Mouse (Mus musculus): ENCODE results near the gene Ssr2. TPM values are rescaled to one million over a fixed set of nuclear protein-coding genes. Genes with fewer than 3 reads are reported as not detected.
"Not testable (repeated sequence)": the region's sequence is repeated elsewhere in the genome, so short reads cannot be mapped to it uniquely, and the experiment has no call there.

The Ssr2 gene
- polyA plus RNA-seq, 1 experiment, result 6.5 TPM

DNA sequence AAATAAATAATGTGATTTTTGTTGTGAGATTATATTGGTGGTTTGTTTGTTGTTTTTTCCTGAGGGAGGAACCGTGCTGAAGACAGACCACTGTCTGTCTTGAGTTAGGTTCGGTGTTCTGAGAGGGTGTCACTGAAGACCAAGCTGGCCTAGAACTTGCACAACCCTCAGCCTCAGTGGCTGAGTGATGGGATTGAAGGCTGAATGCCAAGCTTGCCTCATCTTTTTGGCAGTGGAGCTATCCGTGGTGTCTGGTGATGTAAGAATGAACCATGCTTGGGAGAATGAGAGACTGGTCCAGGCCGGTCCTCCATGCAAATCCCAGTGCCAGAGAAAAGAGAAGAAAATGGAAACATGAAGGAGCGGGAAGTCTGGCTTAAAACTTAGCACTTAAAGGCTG, 6.0 kb upstream of the Ssr2 start:
- Histone ChIP-seq H3K4me3 (replicated peaks) (no peak overlapping the region), H3K27me3 (ENCODE audit: control insufficient read depth) (no peaks in the 10 kb centered on the region), H3K36me3 (ENCODE audit: control insufficient read depth) (peaks cover 55% of the 10 kb centered on the region), H3K4me1 (ENCODE audit: control insufficient read depth) (peaks cover 2% of the 10 kb centered on the region), H3K9me3 (ENCODE audit: control insufficient read depth, low read length) (no peaks in the 10 kb centered on the region)
- no peak for TF ChIP-seq GATA1 (IDR thresholded peaks at IDR 0.05; ENCODE audit: low read length)
- no peak for TF ChIP-seq TAL1 (IDR thresholded peaks at IDR 0.05; ENCODE audit: low read length)

DNA sequence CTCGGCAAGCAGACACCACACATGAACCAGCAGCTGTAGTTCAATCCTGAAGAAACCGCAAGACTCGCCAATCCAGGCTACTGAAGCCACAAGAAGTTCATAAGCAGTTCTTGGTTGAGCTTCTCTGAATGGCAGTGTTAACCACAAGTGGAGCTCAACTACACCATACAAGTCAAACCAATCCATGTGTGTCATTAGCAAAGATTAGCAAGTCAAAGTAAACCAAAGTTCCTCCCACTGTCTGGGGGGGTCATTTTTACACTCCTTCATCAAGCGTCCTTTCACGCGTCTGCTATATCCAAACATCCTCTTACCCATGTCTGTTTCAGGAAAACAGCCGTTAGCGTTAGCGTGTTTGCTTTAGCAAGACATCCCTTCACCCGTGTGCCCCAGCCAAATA, 5.3 kb upstream of the Ssr2 start:
- peaks cover 2% of the 10 kb centered on the region for H3K4me1 ChIP-seq (ENCODE audit: control insufficient read depth)
- no peaks in the 10 kb centered on the region for H3K9me3 ChIP-seq (ENCODE audit: control insufficient read depth, low read length)
- H3K27me3 ChIP-seq (ENCODE audit: control insufficient read depth), result no peaks in the 10 kb centered on the region
- TF ChIP-seq TAL1 (IDR thresholded peaks at IDR 0.05; ENCODE audit: low read length) (no peak), GATA1 (IDR thresholded peaks at IDR 0.05; ENCODE audit: low read length) (no peak)
- H3K36me3 ChIP-seq (ENCODE audit: control insufficient read depth), result peaks cover 49% of the 10 kb centered on the region
- no peak overlapping the region for H3K4me3 ChIP-seq (replicated peaks)

DNA sequence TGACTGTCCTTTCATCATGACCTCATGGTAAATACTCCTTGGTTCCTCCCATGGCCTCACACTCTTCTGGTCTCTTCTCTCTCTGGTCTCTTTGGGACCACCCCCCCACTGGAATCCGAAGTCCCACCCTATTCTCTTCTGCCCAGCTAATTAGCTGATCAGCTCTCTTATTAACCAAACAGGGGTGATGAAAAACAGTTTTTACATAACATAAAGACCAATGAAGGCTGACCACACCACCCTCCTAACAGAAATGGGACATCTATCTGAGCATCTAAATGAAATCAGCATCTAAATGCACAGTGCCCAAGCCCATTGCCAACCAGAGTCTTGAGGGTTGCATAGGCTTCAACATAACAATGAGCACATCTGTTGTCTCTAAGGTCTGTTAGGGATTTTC, 3.8 kb upstream of the Ssr2 start:
- H3K36me3 ChIP-seq (ENCODE audit: control insufficient read depth), result peaks cover 34% of the 10 kb centered on the region
- peaks cover 2% of the 10 kb centered on the region for H3K4me1 ChIP-seq (ENCODE audit: control insufficient read depth)
- no peak overlapping the region for H3K4me3 ChIP-seq (replicated peaks)
- H3K9me3 ChIP-seq (ENCODE audit: control insufficient read depth, low read length), result no peaks in the 10 kb centered on the region
- TF ChIP-seq GATA1 (IDR thresholded peaks at IDR 0.05; ENCODE audit: low read length) (no peak), TAL1 (IDR thresholded peaks at IDR 0.05; ENCODE audit: low read length) (no peak)
- H3K27me3 ChIP-seq (ENCODE audit: control insufficient read depth), result no peaks in the 10 kb centered on the region

DNA sequence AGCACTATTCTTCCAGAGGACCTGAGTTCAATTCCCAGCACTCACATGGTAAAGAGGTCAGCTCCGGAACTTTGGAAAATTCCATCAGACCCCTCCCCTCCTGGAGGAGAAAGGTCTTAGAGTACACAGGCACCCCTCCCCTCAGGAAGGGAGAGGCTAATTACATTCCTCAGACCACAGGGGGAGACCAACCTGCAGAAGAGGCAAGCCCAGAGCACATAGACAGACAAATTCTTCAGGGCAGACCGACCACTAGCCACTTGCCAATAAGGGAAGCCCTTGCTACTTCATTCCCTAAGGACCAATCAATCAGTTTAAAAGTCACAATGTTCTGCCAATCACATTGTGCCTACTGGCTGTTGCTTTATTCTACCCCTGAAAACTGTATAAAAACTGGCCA, 2.8 kb upstream of the Ssr2 start:
- Histone ChIP-seq H3K9me3 (ENCODE audit: control insufficient read depth, low read length) (no peaks in the 10 kb centered on the region), H3K4me1 (ENCODE audit: control insufficient read depth) (peaks cover 4% of the 10 kb centered on the region), H3K36me3 (ENCODE audit: control insufficient read depth) (peaks cover 27% of the 10 kb centered on the region), H3K4me3 (replicated peaks) (no peak overlapping the region), H3K27me3 (ENCODE audit: control insufficient read depth) (no peaks in the 10 kb centered on the region)
- no peak for TF ChIP-seq TAL1 (IDR thresholded peaks at IDR 0.05; ENCODE audit: low read length)
- TF ChIP-seq GATA1 (IDR thresholded peaks at IDR 0.05; ENCODE audit: low read length), result no peak

DNA sequence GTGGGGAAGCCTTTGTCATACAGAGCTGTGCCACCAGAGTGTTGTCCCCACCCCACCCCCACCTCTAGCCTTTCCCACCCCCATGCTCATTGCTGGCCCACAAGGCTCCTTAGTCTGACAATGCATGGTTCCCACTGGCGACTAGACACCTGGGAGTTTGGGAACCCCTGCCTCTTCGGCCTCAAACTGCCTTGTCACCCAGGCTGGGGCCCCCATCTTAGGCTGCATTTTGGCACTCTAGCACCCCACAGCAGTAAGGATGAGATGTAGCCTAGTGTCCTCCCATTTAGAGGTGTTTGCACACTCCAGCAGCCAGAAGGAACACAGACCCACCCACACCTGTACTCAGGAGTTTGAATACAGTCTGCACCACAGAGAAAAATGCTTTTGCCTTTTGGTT, 1.9 kb upstream of the Ssr2 start:
- Histone ChIP-seq H3K36me3 (ENCODE audit: control insufficient read depth) (peaks cover 17% of the 10 kb centered on the region), H3K4me3 (replicated peaks) (no peak overlapping the region), H3K9me3 (ENCODE audit: control insufficient read depth, low read length) (no peaks in the 10 kb centered on the region), H3K27me3 (ENCODE audit: control insufficient read depth) (no peaks in the 10 kb centered on the region), H3K4me1 (ENCODE audit: control insufficient read depth) (peaks cover 7% of the 10 kb centered on the region)
- TF ChIP-seq TAL1 (IDR thresholded peaks at IDR 0.05; ENCODE audit: low read length) (no peak), GATA1 (IDR thresholded peaks at IDR 0.05; ENCODE audit: low read length) (no peak)

DNA sequence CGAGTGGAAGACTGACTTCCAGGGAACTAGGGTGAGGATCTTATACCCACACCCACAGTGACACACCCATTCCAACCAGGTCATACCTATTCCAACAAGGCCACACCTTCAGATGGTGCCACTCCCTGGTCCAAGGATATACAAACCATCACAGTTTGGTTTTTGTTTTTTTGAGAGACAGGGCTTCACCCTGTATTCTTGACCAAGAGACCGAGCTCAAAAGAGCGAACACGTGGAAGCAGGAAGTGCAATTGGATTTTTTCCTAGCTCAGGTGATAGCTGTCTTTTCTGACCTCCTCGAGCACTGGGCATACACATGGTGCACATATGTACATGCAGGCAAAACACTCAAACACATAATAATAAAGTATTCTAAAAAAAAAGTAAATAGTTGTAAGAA, 2.2 kb downstream of the Ssr2 start:
- H3K27me3 ChIP-seq (ENCODE audit: control insufficient read depth); H3K9me3 ChIP-seq (ENCODE audit: control insufficient read depth, low read length); H3K4me3 ChIP-seq (replicated peaks): not testable (repeated sequence)
- H3K36me3 ChIP-seq (ENCODE audit: control insufficient read depth), result peaks cover 21% of the 10 kb centered on the region
- H3K4me1 ChIP-seq (ENCODE audit: control insufficient read depth), result peaks cover 29% of the 10 kb centered on the region

DNA sequence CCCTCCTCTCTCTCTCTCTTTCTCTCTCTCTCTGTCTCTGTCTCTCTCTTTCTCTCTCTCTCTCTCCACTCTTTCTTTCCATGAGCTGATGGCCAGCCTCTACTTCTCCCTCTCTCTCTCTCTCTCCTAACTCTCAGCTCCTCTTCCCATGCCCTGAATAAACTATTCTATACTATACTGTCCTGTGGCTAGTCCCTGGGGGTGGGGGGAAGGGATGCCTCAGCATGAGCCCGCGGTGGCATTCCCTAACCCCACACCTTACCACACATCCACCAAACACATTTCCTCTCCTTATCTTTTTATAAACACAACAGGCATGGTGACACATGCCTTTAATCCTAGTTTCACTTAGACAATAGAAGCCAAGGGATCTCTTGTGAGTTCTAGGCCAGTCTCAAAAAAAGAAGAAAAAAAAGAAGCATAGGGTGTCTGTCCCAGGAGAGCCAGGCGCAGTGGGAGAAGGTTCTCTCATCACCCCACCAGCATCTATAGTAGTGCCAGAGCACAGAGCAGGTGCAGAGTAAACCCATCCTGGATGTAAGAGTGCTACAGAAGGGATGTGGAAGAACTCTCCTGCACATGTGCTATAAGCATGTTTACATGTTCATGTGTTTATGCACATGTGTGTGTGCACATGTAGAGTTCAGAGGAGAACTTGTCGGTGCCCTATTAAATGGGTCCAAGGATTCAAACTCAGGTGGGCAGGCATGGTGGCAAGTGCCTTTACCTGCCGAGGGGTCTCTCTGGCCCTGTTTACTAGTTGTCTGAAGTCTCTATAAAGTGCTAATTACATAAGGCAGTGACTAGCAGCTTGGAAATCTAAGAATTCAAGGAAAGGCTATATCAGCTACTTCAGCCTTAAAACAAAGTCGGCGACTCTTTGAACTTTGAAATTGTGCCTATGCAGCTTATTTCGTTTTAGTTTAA, 3.1 kb downstream of the Ssr2 start:
- Histone ChIP-seq H3K27me3 (ENCODE audit: control insufficient read depth) (no peaks in the 10 kb centered on the region), H3K9me3 (ENCODE audit: control insufficient read depth, low read length) (no peaks in the 10 kb centered on the region), H3K4me3 (replicated peaks) (peak overlapping the region; percentile 92), H3K36me3 (ENCODE audit: control insufficient read depth) (peaks cover 30% of the 10 kb centered on the region), H3K4me1 (ENCODE audit: control insufficient read depth) (peaks cover 29% of the 10 kb centered on the region)
- TF ChIP-seq TAL1 (IDR thresholded peaks at IDR 0.05; ENCODE audit: low read length), result no peak
- no peak for TF ChIP-seq GATA1 (IDR thresholded peaks at IDR 0.05; ENCODE audit: low read length)

DNA sequence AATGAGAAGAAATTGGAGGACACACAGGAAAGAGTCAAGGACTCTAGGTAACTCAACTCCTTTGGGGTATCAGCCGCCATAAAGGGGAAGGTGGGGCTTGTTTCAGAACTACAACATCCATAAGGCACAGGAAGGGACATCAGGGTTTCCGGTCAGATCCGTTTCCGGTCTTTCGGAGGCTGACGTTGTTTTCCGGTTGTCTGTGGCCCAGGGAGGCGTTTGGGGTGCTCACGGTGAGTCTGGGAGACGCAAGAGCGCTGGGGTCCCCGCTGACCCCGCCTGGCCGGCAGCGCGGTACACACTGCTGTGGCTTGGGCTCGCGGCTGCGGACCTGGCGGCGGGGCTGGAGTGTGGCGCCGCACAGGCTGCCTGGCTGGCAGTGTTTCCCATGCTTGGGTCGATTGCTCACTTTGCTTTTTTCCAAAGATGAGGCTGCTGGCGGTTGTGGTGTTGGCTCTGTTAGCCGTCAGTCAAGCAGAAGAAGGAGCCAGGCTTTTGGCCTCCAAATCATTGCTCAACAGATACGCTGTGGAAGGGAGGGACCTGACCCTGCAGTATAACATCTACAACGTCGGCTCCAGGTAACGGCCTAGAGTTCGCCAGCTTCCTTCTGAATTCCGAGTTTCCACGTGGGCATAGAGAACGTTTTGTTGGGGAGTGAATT, 3.9 kb downstream of the Ssr2 start:
- TF ChIP-seq TAL1 (IDR thresholded peaks at IDR 0.05; ENCODE audit: low read length) (no peak), GATA1 (IDR thresholded peaks at IDR 0.05; ENCODE audit: low read length) (no peak)
- peaks cover 29% of the 10 kb centered on the region for H3K4me1 ChIP-seq (ENCODE audit: control insufficient read depth)
- no peaks in the 10 kb centered on the region for H3K9me3 ChIP-seq (ENCODE audit: control insufficient read depth, low read length)
- peak overlapping the region; percentile 92 for H3K4me3 ChIP-seq (replicated peaks)
- peaks cover 38% of the 10 kb centered on the region for H3K36me3 ChIP-seq (ENCODE audit: control insufficient read depth)
- no peaks in the 10 kb centered on the region for H3K27me3 ChIP-seq (ENCODE audit: control insufficient read depth)

DNA sequence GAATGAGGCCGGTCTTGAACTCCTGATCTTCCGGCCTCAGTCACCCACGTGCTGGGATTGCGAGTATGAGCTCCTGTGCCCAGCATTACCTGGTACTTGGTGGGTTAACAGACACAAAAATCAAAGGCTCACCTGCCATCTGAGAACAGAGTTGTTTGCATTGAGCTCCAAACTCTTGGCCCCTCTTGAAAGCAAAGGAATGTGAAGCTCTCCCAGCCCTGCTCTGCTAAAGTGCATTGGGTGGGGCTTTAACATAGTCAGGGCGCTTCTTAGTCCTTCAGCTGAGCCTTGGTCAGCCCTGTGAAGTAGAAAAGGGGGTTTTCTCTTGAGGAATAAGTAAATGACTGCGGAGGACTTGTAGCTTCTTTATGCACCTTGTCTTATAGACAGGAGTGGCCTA, 10.1 kb downstream of the Ssr2 start:
- Histone ChIP-seq H3K9me3 (ENCODE audit: control insufficient read depth, low read length) (no peaks in the 10 kb centered on the region), H3K4me1 (ENCODE audit: control insufficient read depth) (peaks cover 5% of the 10 kb centered on the region), H3K4me3 (replicated peaks) (no peak overlapping the region), H3K36me3 (ENCODE audit: control insufficient read depth) (peaks cover 71% of the 10 kb centered on the region), H3K27me3 (ENCODE audit: control insufficient read depth) (no peaks in the 10 kb centered on the region)
- no peak for TF ChIP-seq TAL1 (IDR thresholded peaks at IDR 0.05; ENCODE audit: low read length)
- no peak for TF ChIP-seq GATA1 (IDR thresholded peaks at IDR 0.05; ENCODE audit: low read length)
